Mouse (Mus musculus): ENCODE results near the gene Dynlt1f.
"Not testable (repeated sequence)": the region's sequence is repeated elsewhere in the genome, so short reads cannot be mapped to it uniquely, and the experiment has no call there.

The Dynlt1f gene

DNA sequence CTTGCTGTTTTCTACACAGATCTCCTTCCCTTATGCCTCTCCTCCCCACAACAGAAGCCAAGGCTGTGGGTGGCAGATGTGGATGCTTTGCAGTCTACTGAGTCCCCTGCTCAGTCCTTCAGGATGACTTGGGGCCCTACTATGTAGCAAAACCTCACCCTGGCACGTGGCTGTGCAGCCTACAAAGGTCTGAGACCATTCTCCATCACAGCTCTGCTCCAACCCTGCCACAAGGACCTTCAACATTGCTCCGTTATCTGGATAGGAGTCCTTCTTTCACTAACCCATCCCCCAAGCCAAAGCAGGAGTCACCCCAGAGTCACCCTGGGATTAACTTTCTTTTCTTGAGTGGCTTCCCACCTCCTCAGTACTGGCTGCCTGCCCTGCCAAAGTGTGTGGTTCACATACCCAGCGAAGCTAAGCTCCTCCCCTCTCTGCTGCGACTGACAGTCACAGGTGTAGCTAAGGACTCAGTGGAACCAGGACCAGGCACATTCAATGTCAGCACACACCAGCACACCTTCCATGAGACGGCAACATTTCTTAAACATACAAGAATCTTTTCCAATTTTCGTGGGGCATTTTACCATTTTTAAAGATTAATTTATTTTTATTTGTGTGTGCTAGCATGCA, 30.7 kb downstream of the Dynlt1f start:
- not testable (repeated sequence) for DNase-seq (ENCODE audit: low read depth)

DNA sequence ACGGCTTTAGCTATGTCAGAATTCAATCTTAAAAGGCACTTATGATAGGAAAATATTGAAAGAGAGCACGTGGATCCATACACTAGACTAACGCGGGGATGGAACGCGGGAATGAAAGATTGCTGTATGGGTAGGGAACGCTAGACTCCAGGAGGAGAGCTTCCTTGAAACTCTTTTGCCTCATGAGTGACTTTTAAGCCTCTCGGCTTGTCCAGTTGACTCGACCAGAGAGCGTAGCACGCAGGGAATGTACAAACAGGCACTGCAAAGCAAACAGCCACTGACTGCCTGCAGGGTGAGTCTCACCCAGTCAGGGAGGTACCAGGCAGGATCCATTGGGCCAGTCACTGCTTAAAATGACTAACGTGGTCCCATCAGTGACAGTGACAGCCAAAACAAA, 33.7 kb downstream of the Dynlt1f start:
- DNase-seq (ENCODE audit: low read depth) = not testable (repeated sequence)

DNA sequence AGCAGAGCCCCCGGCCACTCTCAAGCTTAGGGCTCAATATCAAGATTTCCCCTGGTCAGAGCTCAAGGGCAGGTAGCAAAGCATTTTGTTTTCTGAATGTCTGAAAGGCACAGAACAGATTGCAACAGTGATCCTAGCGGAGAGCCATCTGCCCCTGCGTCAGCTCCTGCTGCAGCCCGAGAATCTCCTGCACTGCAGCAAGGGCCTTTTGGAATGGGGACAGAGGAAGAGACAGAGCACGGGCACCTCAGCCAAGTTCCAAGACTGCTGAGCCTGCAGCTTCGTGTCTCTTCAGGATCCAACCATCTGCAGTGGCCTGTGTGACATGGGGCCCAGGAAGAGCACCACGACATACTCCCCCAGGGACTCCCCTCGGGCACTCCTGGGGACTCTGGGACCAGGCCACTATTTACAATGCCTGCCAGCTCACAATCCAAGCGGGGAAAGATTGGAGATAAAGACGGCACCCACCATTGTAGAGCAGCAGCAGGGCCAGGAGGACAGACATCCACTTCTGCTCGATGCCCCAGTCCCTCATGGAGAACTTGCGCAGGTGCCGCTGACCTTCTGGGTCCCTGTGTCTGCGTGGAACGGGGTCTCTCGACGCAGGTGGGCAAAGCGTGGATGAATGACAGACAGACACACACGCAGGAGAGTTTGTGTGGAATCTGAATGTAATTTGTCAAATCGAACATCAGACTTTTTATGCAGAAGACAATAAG, 34.8 kb downstream of the Dynlt1f start:
- DNase-seq (ENCODE audit: low read depth) = not testable (repeated sequence)

DNA sequence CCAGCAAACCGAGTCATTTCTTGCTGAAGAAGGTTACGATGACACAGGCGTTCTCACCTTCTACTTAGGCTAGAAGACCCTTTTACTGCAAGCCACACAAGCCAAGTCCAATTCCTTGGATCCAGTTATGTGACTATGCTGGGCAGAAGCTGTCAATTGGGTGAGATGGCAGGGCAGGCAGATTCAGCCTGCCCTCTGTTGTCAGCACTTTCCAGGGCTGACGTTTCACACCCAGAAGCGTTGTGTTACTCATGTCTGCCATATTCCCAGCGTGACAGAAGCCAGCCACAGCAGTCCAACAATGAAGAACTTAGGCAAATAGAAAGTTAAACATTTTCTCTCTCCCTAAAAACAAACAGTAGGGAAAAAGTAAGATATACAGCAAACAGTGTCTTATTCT, 35.7 kb downstream of the Dynlt1f start:
- not testable (repeated sequence) for DNase-seq (ENCODE audit: low read depth)

DNA sequence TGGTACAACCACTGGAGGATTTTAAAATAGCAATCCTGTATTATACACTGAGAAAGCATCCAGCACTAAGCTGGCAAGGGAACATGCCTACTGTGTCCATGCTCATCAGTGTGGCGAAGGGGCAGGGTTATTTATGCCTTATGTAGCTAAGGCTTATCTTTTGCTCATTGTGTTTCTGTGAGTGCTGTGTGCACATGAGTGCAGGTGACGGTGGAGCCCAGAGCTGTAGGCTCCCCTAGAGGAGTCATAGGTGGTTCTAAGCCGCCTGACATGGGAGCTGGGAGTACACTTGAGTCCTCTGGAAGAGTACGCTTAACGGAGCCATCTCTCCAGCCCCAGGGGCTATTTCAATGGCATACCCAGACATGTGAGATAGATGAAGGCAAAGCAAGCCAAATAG, 36.4 kb downstream of the Dynlt1f start:
- not testable (repeated sequence) for DNase-seq (ENCODE audit: low read depth)

DNA sequence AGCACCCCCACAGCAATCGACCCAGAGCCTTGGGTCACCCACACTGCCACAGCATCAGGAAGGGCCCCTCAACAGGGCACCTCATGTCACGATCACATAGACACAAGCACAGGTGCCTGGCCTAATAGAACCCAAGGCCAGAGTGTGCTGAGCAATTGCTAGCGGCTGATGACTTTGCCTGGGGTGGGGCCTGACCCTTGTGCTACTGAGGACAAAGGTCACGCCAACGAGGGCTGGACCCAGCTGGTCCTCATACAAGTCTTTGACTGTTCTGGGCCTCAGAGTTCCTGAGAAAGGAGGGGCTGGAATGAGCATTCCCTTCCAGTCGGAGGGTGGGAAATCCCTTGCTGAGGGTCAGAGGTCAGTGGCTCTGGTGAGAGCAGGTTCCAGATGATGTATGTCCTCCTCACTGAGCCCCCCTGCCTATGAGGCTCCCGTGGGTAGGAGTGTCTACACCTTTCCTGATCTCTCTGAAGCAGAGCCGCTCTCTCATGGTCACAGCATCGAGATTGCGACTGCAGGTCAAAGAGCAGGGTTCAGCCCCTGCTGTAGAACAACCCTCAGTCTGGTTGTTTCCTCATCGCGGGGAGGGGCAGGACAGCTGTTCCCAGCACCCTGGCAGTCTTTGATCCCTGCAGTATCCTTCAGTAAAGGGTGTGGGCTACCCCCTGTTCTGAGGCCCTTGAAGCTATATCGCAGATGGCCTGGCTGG, 37.9 kb downstream of the Dynlt1f start:
- not testable (repeated sequence) for DNase-seq (ENCODE audit: low read depth)

DNA sequence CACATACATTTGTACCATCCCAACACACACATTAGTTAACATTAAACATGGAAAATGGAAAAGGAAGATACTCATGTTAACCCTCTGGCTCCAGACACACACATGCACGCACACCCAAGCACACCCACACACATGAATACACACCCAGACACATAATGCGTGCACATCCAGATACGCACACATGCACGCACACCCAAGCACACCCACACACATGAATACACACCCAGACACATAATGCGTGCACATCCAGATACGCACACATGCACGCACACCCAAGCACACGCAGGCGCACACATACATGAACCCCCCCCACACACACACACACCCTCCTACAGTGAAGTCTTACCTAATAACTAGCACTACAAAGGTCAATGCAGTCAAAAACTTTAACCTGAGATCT, 39.0 kb downstream of the Dynlt1f start:
- DNase-seq (ENCODE audit: low read depth) = not testable (repeated sequence)

DNA sequence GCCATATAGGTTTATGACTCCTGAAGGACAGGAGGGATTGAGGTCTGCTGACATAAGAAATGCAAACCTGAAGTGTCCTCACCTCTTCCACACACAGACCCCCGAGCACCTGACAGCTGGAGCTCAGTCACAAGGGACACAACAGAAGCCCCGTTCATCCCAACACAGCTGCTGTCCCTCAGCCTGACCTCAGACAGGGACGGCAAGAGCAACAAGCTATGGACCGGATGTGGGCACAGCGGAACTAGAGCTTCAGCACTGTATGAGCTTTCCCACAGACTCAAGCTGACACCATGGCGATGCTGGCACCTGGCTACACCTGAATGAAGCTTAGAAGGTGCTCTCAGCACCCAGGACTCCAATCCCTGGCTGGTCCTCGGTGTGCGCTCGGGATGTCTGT, 41.4 kb downstream of the Dynlt1f start:
- DNase-seq (ENCODE audit: low read depth) = not testable (repeated sequence)

DNA sequence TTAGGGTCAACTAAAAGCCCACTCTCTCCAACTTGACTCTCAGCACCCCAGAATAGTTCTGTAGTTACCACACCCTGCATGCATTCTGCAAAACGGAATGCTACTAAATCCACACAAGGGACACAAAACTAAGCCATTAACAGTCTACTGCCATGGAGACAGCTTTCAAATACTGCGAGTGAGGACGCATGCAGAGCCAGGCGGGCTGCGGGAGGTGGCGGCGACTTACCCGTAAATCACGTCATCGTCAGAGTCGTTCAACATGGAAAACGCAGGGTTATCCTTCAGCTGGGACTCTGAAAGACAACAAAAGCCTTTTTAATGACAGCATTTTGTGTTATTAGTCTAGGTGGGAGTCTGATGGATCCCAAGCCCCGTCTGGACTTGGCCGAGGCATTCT, 42.2 kb downstream of the Dynlt1f start:
- DNase-seq (ENCODE audit: low read depth) = not testable (repeated sequence)

DNA sequence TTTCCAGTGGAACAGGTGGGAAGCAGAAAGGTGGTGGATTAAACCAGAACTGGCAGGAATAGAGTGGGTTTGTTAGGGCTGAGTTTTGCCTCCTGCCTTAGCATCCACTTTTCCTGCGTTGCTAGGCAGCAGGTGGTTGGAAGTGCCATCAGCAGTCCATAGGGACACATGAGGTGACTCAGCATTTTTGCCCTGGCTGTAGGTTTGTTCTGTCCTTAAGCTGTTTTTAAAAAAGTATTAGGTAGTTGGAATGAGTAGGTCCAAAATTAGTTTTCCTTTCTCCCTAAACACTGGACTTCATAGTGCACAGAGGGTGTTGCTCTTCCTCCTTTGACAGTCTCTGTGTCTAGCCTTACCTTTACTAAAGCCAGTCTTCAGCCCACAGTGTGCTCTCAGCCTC, 50.4 kb downstream of the Dynlt1f start:
- not testable (repeated sequence) for DNase-seq (ENCODE audit: low read depth)

DNA sequence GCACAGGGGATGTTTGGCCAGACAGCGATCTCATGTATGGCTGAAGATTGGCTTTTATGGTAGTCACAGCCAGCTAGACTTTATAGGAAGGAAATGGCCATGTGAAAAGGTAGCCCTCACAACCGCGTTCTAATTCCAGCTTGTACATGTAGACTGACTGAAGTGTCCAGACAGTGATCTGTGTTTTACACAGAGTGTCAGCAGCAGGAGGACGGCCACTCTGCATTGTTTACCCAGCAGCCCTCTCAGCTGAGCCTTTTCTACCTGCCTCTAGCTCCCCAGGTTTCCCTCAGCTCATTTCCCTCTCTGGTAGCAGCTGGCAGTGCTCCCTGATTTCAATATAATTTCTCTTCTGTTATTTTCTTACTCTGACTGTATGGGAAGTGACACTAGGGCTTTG, 53.5 kb downstream of the Dynlt1f start:
- not testable (repeated sequence) for DNase-seq (ENCODE audit: low read depth)

DNA sequence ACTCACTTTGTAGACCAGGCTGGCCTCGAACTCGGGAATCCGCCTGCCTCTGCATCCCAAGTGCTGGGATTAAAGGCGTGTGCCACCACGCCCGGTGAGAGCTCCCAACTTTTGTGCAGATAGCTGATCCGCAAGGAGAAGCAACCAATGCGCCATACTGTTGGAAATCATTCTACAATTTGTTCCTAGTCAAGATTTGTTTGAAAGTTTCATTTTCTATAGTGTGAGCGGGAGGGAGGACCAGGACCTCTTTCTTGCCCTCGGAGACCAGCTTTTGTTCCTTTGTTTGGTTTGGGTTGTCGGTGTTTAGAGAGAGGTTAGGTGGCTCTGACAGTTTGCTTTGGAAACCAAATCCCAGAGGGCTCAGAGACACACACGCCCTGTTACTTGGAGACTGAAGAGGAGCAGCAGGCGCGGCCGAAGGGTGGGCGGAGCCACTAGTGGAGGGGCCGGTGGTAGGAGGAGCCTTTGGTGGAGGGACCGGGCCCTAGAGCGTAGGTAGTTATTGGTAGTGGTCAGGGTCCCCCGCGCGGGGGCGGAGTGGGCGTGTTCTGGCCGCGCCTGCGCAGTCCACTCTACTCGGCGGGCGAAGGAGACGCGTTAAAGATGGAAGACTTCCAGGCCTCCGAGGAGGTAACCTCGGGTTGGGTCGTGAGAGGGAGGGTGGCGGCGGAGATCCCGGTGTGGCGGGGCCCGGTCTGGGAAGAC, 54.3 kb downstream of the Dynlt1f start, which contains the start of gene Dynlt1c:
Gene Dynlt1c (plus strand): TSS at position 468 of the 708 bp plus-strand sequence.
- DNase-seq (ENCODE audit: low read depth) = peak; percentile 81

DNA sequence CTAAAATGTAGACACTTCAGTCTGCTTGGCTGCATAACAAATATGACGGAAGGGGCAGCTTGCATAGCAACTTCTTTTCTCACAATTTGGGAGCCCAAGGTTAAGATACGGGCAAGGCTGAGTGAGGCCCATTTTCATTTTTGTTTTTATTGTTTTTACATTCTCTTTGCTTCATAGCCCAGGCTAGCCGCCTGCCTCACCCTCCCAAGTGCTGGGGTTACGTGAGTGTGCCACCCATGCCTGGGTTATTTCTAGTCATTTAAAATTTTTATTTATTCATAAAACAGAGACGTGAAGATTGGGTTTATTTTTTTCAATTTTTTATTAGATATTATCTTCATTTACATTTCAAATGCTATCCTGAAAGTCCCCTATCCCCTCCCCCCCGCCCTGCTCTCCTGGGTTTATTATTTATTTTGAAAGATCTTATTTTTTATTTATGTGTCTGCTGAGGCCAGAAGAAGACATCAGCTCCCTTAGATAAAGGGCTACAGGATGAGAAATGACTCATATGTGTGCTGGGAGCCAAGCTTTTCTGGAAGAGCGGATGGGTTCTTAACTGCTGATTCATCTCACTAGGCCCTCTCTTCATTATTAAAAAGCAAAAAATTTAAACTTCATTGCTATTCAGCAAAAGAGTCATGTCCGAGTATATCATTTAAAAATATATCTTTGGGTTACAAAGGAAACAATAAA, 55.3 kb downstream of the Dynlt1f start:
- not testable (repeated sequence) for DNase-seq (ENCODE audit: low read depth)

DNA sequence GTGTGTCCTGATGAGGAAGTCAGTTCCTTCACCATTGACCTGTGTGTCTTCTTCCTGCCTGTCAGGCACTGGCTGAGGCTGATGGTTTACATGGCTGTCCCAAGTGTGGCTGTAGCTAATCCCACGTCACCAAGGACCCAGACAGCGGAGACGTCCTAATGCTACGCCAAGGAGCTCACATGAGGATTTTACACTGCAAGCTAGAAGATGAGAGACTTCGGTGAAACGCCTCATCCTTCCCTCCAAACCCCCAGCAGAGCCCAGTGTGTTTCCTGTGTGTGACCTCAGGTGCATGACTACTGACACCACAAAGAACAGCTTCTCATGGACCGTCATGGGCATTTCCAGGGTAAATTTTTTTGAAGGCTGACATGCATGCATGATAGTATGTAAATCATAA, 57.3 kb downstream of the Dynlt1f start:
- DNase-seq (ENCODE audit: low read depth) = peak; percentile 58

Measured in naive thymus-derived CD4-positive, alpha-beta T cell, adult 2 months (primary cell).